Mouse (Mus musculus) gastrocnemius, adult 8-10 months (tissue): Measurements from ENCODE around the gene Ahcyl1. TPM values are rescaled to one million over a fixed set of nuclear protein-coding genes. Genes with fewer than 3 reads are reported as not detected.
"Not testable (repeated sequence)": the region's sequence is repeated elsewhere in the genome, so short reads cannot be mapped to it uniquely, and the experiment has no call there.

ENCODE experiments used
- DNase-seq, 2 experiments: peaks; one replicate each; pipeline ENCODE4 v3.0.0; 2022; ENCODE audit warnings: low spot score in 2 of 2
- total RNA-seq, 4 experiments: library from RNA; stranded (reverse); gene quantifications; 2 replicates each; pipeline ENCODE4 v1.2.4; 2022

The Ahcyl1 gene
- 10 to 100 TPM; 21.9 to 29.4 (median 28.6) TPM for total RNA-seq

GRCm38 (mm10) chr3:107695948-107696881 lies at the start of gene Ahcyl1:
Gene Ahcyl1, minus strand, starts transcription at chr3:107696560.
- peak; percentile 98 for DNase-seq

GRCm38 (mm10) chr3:107746026-107746425 lies 49.7 kb upstream of the Ahcyl1 start:
- no peak for DNase-seq

DNA sequence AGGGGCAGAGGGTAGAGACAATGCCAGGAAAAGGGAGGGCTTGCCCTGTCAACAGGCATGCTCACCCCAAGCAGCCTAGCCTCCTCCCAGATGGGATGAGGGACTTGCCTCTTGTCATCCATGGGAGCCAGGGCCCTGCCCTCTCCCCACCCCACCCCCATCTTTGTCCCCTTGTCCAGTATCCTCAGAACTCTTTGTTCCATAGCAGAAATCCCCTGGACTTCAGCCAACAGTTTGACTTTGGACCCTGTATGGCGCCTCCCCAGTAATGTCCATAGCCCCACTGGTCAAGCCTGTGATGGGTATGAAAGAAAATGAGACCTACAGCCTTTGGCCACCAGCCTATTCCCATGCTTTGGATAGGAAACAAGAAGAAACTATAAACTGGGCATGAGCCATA lies 47.3 kb upstream of the Ahcyl1 start:
- DNase-seq: no peak

- DNase-seq: no peak
These were observed 46.7 kb upstream of the Ahcyl1 start for GRCm38 (mm10) chr3:107743107-107743506.

- no peak for DNase-seq
These were observed 45.8 kb upstream of the Ahcyl1 start for GRCm38 (mm10) chr3:107742071-107742710.

DNA sequence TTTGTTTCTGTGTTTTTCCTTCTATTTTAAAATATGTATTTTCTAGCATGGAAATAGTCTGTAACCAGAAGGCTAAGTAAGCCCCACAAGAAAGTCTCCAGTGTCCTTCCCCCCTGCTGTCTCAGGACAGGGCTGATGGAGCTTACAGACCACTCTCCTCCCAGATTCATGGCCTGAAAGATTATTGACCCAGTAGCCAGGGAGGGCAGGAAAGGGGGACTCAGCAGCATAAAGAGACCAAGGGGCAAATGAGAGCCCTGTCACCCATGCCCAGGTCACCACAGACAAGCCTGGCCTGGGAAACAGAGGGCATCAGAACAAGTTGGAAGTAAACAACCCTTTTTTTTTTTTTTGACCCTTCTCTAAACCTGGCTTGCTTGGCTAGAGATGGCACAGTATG lies 45.0 kb upstream of the Ahcyl1 start:
- DNase-seq: no peak

DNA sequence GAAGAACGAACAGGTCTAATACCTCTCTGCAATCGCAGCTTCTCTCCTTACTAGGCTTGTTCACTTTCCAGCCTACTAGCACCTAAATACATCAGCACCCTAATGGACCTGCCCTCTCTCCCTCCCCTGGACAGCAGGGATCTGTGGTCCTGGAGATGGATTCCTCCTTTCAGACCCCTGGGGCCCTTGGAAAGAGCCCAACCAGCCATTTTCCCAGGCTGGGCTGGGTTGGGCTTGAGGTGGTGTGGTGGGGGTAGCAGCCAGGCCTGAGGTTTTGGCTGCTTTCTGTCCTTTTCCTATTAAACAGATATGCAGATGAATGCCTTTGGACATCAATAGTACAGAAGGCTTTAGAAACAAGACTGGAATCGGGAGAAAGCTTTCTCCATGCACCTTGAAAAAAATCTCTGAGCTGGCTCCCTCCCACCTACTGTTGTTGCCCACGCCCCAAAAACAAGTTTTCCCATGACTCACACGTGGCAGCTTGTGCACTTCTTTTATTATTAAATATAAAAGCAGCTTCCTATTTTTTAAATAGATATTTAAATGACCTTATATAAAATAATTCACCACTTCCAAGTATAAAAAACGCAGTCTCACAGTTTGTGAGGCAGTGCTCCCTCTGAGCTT lies 44.3 kb upstream of the Ahcyl1 start:
- peak; percentile 54 to 67 for DNase-seq

GRCm38 (mm10) chr3:107739966-107740365 lies 43.6 kb upstream of the Ahcyl1 start:
- no peak for DNase-seq

DNA sequence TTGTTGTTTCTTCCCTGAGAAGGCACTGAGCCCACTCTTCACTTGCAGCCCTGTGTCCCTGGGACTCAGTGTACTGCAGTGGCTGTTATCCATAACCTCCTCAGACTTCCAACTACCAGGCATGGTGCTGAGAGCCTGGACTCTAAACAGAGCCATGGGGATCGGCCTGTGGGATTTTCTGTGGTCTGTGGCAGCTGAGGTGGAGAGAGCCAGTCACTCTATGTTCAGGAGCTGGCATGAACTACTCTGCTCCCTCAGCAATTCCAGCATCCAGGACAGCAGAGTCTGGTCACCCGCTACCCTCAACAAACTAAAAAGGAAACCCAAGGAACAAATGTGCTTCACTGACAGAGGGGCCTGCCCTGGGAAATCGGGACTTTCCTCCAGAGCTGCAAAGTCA lies 43.1 kb upstream of the Ahcyl1 start:
- no peak for DNase-seq

DNA sequence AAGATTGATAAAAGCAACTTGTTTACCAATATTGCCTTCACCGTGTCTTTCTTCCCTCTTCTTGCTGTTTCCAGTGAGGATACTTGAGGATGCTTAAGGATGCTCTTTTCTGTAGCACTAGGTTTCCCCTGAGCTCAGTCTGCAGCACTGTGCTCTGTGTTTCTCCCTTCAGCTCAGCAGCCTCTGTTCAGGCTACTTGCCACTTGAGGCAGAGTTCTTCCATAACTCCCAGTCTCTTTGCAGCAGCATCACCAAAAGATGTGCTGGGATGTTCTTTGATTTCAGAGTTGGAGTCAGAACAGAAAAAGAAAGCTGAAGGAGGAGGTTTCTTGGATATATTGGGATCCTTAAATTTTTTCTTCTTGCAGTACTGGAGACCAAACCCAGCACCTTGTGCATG lies 42.3 kb upstream of the Ahcyl1 start:
- no peak for DNase-seq

DNA sequence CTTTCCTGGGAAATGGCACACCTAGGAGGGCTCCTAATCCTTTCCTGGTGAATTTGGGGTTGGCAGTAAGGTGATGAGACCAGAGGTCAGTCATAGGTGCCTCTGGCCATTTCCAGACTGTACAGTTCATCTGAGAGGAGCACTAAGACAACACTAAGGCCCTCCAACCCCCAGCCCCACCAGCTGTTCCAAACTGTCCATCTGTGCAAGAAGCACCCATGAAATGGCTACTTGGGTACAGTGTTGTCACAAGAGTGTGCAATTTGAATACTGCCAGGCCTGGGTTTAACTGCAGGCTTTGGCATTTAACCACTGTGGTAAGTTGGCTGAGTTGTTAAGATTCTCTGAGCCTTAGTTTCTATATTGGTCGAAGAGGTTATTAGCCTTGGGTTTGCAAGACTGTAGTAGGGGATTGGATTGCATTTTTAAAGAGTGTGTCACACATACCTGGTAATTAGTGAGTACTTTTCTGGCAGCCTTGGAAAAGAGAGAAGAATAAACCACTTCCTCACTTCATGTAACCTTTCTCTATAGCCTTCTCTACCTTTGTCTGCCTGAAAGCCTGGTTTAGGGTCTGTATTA lies 41.3 kb upstream of the Ahcyl1 start:
- no peak for DNase-seq

GRCm38 (mm10) chr3:107735620-107736019 lies 39.3 kb upstream of the Ahcyl1 start:
- not testable (repeated sequence) for DNase-seq

GRCm38 (mm10) chr3:107733329-107733728 lies 37.0 kb upstream of the Ahcyl1 start:
- no peak for DNase-seq

DNA sequence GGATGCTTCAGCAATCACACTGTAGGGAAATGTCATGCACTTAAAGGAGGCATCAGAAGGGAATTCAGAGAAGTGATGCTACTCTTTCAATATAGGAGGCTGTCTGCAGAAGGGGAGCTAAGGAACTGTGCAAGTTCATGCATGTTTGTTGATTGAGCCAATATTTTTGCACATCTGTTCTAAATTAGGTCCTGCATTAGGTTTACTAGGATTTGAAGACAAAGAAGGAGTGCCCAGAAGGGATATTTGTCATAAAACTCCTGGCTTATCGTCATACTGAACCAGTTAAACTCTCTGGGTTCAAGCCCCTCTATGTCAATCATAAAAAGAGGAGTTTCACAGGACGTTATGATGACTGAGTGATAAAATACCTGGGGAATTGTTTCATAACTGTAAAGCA lies 33.9 kb upstream of the Ahcyl1 start:
- no peak for DNase-seq

DNA sequence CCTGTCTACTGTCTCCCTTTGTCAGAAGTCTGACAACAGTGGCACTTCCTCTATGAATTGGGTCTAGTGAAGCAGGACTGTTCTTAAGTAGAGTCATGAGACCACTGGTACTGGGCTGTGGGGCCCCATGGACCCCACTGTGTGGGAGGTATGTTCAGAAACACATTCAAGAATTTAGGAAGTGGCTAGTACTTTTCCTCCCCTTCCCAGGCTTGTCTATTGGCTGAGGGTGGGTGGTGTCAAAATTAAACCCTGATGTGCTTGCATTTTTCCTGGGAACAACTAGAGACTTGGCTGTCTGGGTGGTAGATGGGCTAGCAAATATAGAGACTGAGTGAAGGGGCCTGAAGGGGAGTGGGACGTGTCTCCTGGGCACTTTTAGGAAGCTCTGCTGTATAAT lies 32.1 kb upstream of the Ahcyl1 start:
- DNase-seq: no peak

GRCm38 (mm10) chr3:107715971-107716370 lies 19.6 kb upstream of the Ahcyl1 start:
- no peak for DNase-seq

- no peak for DNase-seq
These were observed 18.0 kb upstream of the Ahcyl1 start for GRCm38 (mm10) chr3:107714276-107714933.

GRCm38 (mm10) chr3:107712081-107712480 lies 15.7 kb upstream of the Ahcyl1 start:
- no peak for DNase-seq

DNA sequence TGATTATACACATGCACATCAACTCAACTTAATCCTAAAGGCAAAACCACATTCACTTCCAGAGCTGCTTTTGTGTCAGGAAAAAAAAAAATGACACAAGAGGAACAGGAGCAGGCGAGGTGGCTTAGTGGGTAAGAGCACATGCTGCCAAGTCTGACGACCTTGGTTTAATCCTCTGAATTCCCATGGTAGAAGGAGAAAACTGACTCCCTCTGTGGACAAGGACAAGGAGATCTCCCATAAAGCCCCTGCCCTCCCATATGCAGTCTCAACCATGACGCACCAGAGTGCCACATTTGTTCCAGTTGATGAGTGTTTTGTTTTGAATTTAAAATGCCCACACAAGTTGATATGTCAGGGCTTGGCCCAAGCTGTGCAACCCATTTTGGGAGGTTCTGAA lies 12.8 kb upstream of the Ahcyl1 start:
- DNase-seq: no peak

GRCm38 (mm10) chr3:107707239-107707638 lies 10.9 kb upstream of the Ahcyl1 start:
- DNase-seq: no peak

GRCm38 (mm10) chr3:107706164-107706563 lies 9.8 kb upstream of the Ahcyl1 start:
- DNase-seq: no peak
